Mouse (Mus musculus): ENCODE data around the gene Jsrp1.

Jsrp1 gene

DNA sequence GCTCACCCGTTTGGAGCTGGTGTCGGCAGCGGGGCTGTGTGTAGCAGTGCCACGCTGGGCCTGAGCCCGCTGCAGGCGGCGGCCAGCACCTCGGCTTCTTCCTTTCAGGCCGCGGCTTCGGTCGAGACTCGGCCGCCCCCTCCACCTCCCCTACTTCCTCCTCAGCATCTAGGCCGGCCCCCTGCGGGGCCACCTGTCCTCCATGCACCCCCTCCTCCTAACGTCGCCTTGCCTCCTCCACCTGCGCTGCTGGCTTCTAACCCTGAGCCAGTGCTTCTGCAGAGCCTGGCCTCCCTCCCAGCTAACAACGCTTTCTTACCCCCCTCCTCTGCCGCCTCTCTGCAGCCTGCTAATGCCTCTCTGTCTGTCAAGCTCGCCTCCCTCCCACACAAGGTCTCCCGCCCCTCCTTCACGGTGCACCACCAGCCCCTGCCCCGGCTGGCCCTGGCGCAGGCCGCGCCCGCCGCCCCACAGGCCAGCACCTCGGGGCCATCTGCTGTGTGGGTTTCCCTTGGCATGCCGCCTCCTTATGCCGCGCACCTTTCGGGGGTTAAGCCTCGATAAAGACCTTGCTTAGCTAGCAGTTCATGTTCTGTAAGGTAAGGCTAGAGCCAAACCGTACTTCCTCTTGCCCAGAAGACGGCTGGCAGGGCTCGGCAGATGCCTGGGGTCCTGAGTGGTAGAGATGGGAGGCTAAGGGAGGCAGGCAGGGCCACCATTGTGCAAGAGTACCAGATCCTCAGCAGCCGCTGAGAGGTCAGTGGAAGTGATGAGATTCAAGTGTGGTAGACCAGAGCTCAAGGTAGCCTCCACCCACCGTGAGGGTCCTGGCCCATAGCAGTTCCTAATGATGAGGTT is 20.9 kb downstream of the Jsrp1 start:
- DNase-seq (ENCODE audit: low read depth, low spot score): no peak

GRCm38 (mm10) chr10:80791476-80792174 is 21.7 kb downstream of the Jsrp1 start:
- peak; percentile 43 for DNase-seq (ENCODE audit: low read depth, low spot score)

GRCm38 (mm10) chr10:80790761-80791404 is 22.4 kb downstream of the Jsrp1 start:
- no peak for DNase-seq (ENCODE audit: low read depth, low spot score)

- no peak for DNase-seq (ENCODE audit: low read depth, low spot score)
Observed at GRCm38 (mm10) chr10:80787517-80787916, 25.8 kb downstream of the Jsrp1 start.

DNA sequence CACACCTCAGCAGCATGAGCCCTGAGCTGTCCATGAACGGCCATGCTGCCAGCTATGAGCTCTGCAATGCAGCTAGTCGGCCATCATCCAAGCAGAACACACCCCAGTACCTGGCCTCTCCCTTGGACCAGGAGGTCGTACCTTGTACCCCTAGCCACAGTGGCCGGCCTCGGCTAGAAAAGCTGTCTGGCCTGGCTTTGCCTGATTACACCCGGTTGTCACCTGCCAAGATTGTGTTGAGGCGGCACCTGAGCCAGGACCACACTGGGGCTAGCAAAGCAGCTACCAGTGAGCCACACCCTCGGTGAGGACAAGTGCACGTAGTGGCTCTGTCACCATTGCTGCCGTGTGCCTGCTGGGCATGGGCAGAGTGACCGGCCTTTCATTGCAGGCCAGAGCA is 27.3 kb downstream of the Jsrp1 start:
- no peak for DNase-seq (ENCODE audit: low read depth, low spot score)

- DNase-seq (ENCODE audit: low read depth, low spot score): no peak
Observed at GRCm38 (mm10) chr10:80784871-80785270, 28.4 kb downstream of the Jsrp1 start.

- no peak for DNase-seq (ENCODE audit: low read depth, low spot score)
Observed at GRCm38 (mm10) chr10:80784302-80784701, 29.0 kb downstream of the Jsrp1 start.

DNA sequence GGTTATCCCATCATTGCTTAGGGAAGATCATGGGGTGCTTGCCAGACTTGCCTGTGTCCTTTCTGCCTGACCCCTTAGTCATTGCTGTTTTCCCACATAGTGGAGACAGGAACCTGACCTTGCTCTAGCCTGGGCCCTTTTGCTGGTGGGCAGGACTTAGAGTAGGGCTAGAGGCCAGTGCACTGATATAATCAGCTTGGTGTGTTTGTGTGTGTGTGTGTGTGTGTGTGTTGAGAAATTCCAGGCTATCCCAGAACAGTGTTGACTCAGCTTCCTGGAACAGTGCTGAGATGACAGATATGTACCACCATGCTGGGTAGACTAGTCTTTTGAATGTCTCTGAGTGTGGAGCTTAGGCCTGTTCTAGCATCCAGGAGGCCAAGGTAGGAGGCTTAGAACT is 33.7 kb downstream of the Jsrp1 start:
- DNase-seq (ENCODE audit: low read depth, low spot score): no peak

GRCm38 (mm10) chr10:80777123-80777522 is 36.2 kb downstream of the Jsrp1 start:
- DNase-seq (ENCODE audit: low read depth, low spot score): no peak

DNA sequence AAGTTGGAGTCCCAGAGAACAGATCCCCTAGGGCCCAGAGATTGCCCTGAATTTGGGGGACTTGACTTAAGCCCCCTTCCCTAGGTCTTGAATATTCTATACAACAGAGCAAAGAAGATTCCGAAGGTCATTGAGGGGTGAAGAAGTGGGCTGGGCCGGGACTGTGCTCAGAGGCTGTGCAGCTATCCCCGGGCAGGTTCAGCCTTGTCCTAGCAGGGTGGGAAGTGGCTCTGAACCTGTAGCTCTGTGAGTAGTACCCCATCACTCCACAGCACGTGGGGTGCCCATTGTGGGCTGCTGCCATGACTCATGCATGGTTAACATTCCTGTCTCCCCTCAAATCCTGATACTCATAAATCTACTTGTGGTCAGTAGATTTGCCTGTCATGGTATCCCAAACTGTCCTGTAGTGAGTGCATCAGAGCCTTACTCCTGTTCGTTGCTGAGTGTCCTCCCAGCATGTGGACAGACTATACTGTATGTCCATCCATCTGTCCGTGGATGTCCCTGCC is 36.9 kb downstream of the Jsrp1 start:
- no peak for DNase-seq (ENCODE audit: low read depth, low spot score)

DNA sequence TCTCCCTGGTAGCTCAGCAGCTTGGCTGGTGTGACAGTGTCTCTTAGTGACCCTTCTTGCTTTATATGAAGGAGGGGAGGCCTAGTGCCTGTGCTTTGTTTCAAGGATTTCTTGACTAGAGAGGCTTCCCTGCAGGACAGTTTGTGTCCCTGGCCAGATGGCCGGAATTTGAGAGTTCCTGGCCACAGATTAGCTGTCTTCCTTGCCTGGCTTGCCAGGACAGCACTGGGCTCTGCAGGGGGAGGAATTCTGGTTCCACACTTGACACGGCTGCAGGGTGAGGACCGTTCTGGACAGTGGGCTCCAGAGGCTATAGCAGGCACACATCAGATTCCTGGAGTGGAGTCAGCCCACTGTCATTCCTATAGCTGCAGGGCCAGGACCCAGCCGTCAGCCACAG is 37.6 kb downstream of the Jsrp1 start:
- no peak for DNase-seq (ENCODE audit: low read depth, low spot score)

GRCm38 (mm10) chr10:80774981-80775380 is 38.3 kb downstream of the Jsrp1 start:
- DNase-seq (ENCODE audit: low read depth, low spot score): no peak

GRCm38 (mm10) chr10:80774549-80774948 is 38.7 kb downstream of the Jsrp1 start:
- DNase-seq (ENCODE audit: low read depth, low spot score): peak; percentile 70

- no peak for DNase-seq (ENCODE audit: low read depth, low spot score)
Observed at GRCm38 (mm10) chr10:80773816-80774215, 39.5 kb downstream of the Jsrp1 start.

DNA sequence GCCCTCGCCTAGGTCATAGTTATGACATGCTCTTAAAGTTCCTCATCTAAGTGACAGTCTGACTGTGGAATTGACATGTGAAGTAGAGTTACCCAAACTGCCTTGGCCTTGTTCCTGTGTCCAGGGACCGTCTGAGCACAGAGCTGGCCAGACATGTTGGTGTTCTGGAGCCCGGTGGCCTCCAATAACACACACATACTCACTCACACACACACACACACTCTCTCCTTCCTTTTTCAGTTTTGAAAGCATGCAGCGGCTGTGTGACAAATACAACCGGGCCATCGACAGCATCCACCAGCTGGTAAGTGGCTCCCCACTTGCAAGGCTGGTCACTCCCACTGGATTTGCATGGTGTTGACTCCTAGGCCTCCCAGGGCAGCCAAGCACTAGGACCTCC is 44.9 kb downstream of the Jsrp1 start:
- no peak for DNase-seq (ENCODE audit: low read depth, low spot score)

GRCm38 (mm10) chr10:80766161-80766815 is 47.0 kb downstream of the Jsrp1 start:
- peak; percentile 23 for DNase-seq (ENCODE audit: low read depth, low spot score)

- DNase-seq (ENCODE audit: low read depth, low spot score): no peak
Observed at GRCm38 (mm10) chr10:80765746-80766145, 47.6 kb downstream of the Jsrp1 start.

GRCm38 (mm10) chr10:80763502-80763901 is 49.8 kb downstream of the Jsrp1 start:
- DNase-seq (ENCODE audit: low read depth, low spot score): no peak

DNA sequence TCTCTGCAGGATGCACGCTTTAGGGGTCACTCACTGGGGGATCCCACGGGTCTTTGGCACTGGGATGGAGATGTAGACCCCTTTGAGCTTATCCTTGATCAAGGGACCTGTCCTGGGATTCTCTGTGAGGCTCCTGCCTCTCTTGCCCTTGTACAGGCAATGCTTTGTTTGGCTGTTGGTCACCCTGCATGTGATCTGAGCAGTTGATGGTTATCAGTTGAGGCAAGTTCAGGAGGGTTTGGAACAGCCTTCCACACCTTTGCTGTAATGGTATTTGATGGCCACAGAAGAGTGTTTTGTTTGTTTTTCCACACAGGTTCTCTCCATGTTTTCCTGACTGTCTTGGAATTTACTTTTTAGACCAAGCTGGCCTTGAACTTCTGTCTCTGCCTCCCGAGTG is 51.5 kb downstream of the Jsrp1 start:
- DNase-seq (ENCODE audit: low read depth, low spot score): no peak

DNA sequence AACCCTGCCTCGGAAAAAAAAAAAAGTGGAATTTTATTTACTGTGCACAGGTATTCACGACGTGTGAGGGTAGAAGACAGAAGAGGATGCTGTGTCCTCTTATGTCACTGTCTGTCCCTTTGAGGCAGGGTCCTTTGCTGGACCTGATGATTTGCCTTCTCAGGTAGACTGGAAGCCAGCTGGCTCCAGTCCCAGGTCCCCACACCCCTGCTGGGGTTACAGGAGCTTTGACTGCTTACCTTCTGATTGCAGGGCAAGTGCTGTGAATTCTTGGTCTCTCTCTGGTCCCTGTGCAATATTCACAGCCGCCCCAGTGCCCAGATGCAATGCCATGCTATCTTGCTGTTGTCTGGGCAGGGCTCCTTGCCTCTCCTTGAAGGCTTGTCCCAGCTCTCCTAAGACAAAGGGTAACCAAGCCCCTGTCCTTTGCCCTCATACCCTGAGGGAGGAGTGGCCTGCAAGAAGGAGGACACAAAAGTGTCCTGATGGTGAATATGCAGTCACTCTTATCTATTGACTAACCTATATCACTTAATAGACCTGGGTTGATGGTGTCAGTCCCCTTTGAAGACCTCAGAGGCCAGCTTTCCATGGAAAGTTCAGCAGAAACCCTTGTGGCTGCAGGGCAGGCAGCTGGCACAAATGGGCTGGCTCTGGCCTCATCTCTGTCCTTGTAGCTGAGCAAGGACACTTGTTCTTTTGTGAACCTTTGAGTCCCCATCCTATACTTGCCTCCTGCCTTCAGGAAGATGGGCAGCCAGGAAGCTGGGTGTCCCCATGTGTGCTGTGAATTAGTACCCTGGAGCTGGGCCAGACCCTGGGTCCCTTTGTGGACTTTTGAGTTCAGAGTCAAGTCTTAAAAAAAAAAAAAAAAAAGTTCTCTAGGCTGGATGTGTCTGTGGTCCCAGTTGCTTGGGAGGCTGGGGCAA is 52.4 kb downstream of the Jsrp1 start:
- no peak for DNase-seq (ENCODE audit: low read depth, low spot score)

DNA sequence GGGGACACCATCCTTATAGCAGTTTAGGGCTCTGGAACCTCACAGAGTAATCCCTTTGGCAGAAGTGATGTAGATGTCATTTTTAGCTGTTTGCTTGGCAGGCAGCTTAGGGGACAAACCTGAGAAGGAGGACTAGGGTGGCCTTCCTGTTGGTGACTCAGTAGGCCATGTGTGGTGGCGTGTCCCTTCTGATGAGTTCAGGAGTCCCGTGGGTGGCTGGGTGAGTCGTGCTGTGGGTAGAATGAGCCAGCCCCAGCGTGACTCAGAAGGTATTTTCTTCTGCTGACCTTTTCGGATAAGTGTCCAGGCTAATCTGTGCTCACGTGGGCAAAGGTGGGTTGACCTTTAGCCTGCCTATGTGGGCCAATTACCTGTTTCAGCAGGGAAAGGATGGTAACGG is 54.6 kb downstream of the Jsrp1 start:
- no peak for DNase-seq (ENCODE audit: low read depth, low spot score)
